Mouse (Mus musculus): ENCODE results near the gene Ushbp1. TPM values are rescaled to one million over a fixed set of nuclear protein-coding genes. Genes with fewer than 3 reads are reported as not detected.

Gene Ushbp1
- polyA plus RNA-seq, 1 experiment = 12.8 TPM

- no peak overlapping the region for H3K4me3 ChIP-seq (ENCODE audit: insufficient read depth, low read depth, low read length)
- H3K4me1 ChIP-seq (ENCODE audit: control insufficient read depth, insufficient read depth, insufficient read length, low read length) = peaks cover 4% of the 10 kb centered on the region
- no peak overlapping the region for H3K27ac ChIP-seq (replicated peaks; ENCODE audit: low read depth, low read length)
Observed at GRCm38 (mm10) chr8:71402446-71402964, 6.9 kb upstream of the Ushbp1 start.

GRCm38 (mm10) chr8:71401454-71401853 is 5.9 kb upstream of the Ushbp1 start:
- no peak overlapping the region for H3K27ac ChIP-seq (replicated peaks; ENCODE audit: low read depth, low read length)
- H3K4me3 ChIP-seq (ENCODE audit: insufficient read depth, low read depth, low read length) = no peak overlapping the region
- H3K4me1 ChIP-seq (ENCODE audit: control insufficient read depth, insufficient read depth, insufficient read length, low read length) = peaks cover 8% of the 10 kb centered on the region

GRCm38 (mm10) chr8:71400826-71401225 is 5.2 kb upstream of the Ushbp1 start:
- H3K27ac ChIP-seq (replicated peaks; ENCODE audit: low read depth, low read length) = no peak overlapping the region
- no peak overlapping the region for H3K4me3 ChIP-seq (ENCODE audit: insufficient read depth, low read depth, low read length)
- H3K4me1 ChIP-seq (ENCODE audit: control insufficient read depth, insufficient read depth, insufficient read length, low read length) = peaks cover 8% of the 10 kb centered on the region

GRCm38 (mm10) chr8:71397701-71398100 is 2.1 kb upstream of the Ushbp1 start:
- peaks cover 8% of the 10 kb centered on the region for H3K4me1 ChIP-seq (ENCODE audit: control insufficient read depth, insufficient read depth, insufficient read length, low read length)
- H3K4me3 ChIP-seq (ENCODE audit: insufficient read depth, low read depth, low read length) = peak overlapping the region; percentile 78
- no peak overlapping the region for H3K27ac ChIP-seq (replicated peaks; ENCODE audit: low read depth, low read length)

- Histone ChIP-seq H3K27ac (replicated peaks; ENCODE audit: low read depth, low read length) (peak within 1 kb of the TSS; percentile 97), H3K4me3 (ENCODE audit: insufficient read depth, low read depth, low read length) (peak within 1 kb of the TSS; percentile 78), H3K4me1 (ENCODE audit: control insufficient read depth, insufficient read depth, insufficient read length, low read length) (peaks cover 8% of the 10 kb centered on the region)
Observed at GRCm38 (mm10) chr8:71396639-71397305, 1.2 kb upstream of the Ushbp1 start, which contains the start of gene Babam1. TSS of gene Babam1 (plus strand) at chr8:71396861.

GRCm38 (mm10) chr8:71395071-71395470 is 531 bp downstream of the Ushbp1 start:
- peak overlapping the region; percentile 72 for H3K4me3 ChIP-seq (ENCODE audit: insufficient read depth, low read depth, low read length)
- peak overlapping the region; percentile 100 for H3K27ac ChIP-seq (replicated peaks; ENCODE audit: low read depth, low read length)
- peaks cover 8% of the 10 kb centered on the region for H3K4me1 ChIP-seq (ENCODE audit: control insufficient read depth, insufficient read depth, insufficient read length, low read length)

GRCm38 (mm10) chr8:71394481-71394880 is 1.1 kb downstream of the Ushbp1 start:
- H3K4me3 ChIP-seq (ENCODE audit: insufficient read depth, low read depth, low read length) = peak overlapping the region; percentile 72
- H3K27ac ChIP-seq (replicated peaks; ENCODE audit: low read depth, low read length) = peak overlapping the region; percentile 100
- H3K4me1 ChIP-seq (ENCODE audit: control insufficient read depth, insufficient read depth, insufficient read length, low read length) = peaks cover 8% of the 10 kb centered on the region

GRCm38 (mm10) chr8:71392871-71393270 is 2.7 kb downstream of the Ushbp1 start:
- Histone ChIP-seq H3K27ac (replicated peaks; ENCODE audit: low read depth, low read length) (peak overlapping the region; percentile 32), H3K4me3 (ENCODE audit: insufficient read depth, low read depth, low read length) (peak overlapping the region; percentile 72), H3K4me1 (ENCODE audit: control insufficient read depth, insufficient read depth, insufficient read length, low read length) (peaks cover 11% of the 10 kb centered on the region)

GRCm38 (mm10) chr8:71392391-71392790 is 3.2 kb downstream of the Ushbp1 start:
- Histone ChIP-seq H3K4me1 (ENCODE audit: control insufficient read depth, insufficient read depth, insufficient read length, low read length) (peaks cover 6% of the 10 kb centered on the region), H3K4me3 (ENCODE audit: insufficient read depth, low read depth, low read length) (no peak overlapping the region), H3K27ac (replicated peaks; ENCODE audit: low read depth, low read length) (no peak overlapping the region)

GRCm38 (mm10) chr8:71391696-71392095 is 3.9 kb downstream of the Ushbp1 start:
- Histone ChIP-seq H3K4me1 (ENCODE audit: control insufficient read depth, insufficient read depth, insufficient read length, low read length) (peaks cover 3% of the 10 kb centered on the region; the same call in 1 of the 2 replicates), H3K27ac (replicated peaks; ENCODE audit: low read depth, low read length) (0 out of 2 replicates have a peak overlapping the region, but pooled peaks have one; percentile 6), H3K4me3 (ENCODE audit: insufficient read depth, low read depth, low read length) (no peak overlapping the region)

GRCm38 (mm10) chr8:71388267-71388666 is 7.3 kb downstream of the Ushbp1 start:
- H3K4me3 ChIP-seq (ENCODE audit: insufficient read depth, low read depth, low read length) = no peak overlapping the region
- peak overlapping the region; percentile 89 for H3K27ac ChIP-seq (replicated peaks; ENCODE audit: low read depth, low read length)
- H3K4me1 ChIP-seq (ENCODE audit: control insufficient read depth, insufficient read depth, insufficient read length, low read length) = peaks cover 10% of the 10 kb centered on the region; the same call in 1 of the 2 replicates

GRCm38 (mm10) chr8:71385212-71385835 is 10.3 kb downstream of the Ushbp1 start:
- Histone ChIP-seq H3K27ac (replicated peaks; ENCODE audit: low read depth, low read length) (no peak overlapping the region), H3K4me1 (ENCODE audit: control insufficient read depth, insufficient read depth, insufficient read length, low read length) (peaks cover 12% of the 10 kb centered on the region; the same call in 1 of the 2 replicates), H3K4me3 (ENCODE audit: insufficient read depth, low read depth, low read length) (no peak overlapping the region)

GRCm38 (mm10) chr8:71383860-71384259 is 11.7 kb downstream of the Ushbp1 start:
- peak overlapping the region; percentile 84 for H3K27ac ChIP-seq (replicated peaks; ENCODE audit: low read depth, low read length)

GRCm38 (mm10) chr8:71383396-71383795 is 12.2 kb downstream of the Ushbp1 start:
- Histone ChIP-seq H3K4me3 (ENCODE audit: insufficient read depth, low read depth, low read length) (no peak overlapping the region), H3K4me1 (ENCODE audit: control insufficient read depth, insufficient read depth, insufficient read length, low read length) (peaks cover 22% of the 10 kb centered on the region), H3K27ac (replicated peaks; ENCODE audit: low read depth, low read length) (peak overlapping the region; percentile 84)

More at GRCm38 (mm10) chr8:71383860-71384259, 11.7 kb downstream of the Ushbp1 start:
- Histone ChIP-seq H3K4me1 (ENCODE audit: control insufficient read depth, insufficient read depth, insufficient read length, low read length) (peaks cover 21% of the 10 kb centered on the region), H3K4me3 (ENCODE audit: insufficient read depth, low read depth, low read length) (no peak overlapping the region)
